Comparison of ENCODE assay signal across 1 mouse cellular context in the genomic region with DNA sequence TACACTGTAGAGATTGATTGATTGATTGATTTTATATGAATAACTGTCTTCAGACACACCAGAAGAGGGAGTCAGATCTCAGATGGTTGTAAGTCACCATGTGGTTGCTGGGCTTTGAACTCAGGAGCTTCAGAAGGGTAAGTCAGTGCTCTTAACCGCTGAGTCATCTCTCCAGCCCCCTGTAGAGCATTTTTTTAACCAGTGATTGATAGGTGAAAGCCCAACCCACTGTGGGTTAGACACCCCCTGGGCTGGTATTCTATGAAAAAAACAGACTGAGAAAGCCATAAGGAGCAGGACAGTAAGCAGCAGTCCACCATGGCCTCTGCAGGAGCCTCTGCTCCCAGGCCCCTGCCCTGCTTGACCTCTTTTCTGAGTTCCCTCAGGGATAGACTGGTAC.
TF ChIP-seq lines count a peak whose summit lies in the region.

No protein-coding gene starts in this region.

TF ChIP-seq in CH12.LX, 34 proteins besides CTCF, POLR2A, EP300 and RAD21 (continued from another document):
- no peak for TF ChIP-seq ETS1 (conservative IDR thresholded peaks at IDR 0.05; ENCODE audit: low read depth, low read length)
- TF ChIP-seq USF1 (IDR thresholded peaks at IDR 0.05; ENCODE audit: low read depth, low read length) = no peak
- TF ChIP-seq JUND (conservative IDR thresholded peaks at IDR 0.05; ENCODE audit: low read depth, low read length) = no peak
- no peak for TF ChIP-seq USF2 (conservative IDR thresholded peaks at IDR 0.05; ENCODE audit: low read depth, low read length)
